Mouse (Mus musculus): ENCODE data around the gene Tcfl5.

- TF ChIP-seq EP300 (IDR thresholded peaks at IDR 0.05) = no peak
- no peak for TF ChIP-seq CTCF (IDR thresholded peaks at IDR 0.05)
Observed at GRCm38 (mm10) chr2:180598157-180598705, 44.3 kb downstream of the Tcfl5 start.
